Mouse (Mus musculus): ENCODE data around the gene Gm14851.
"Not testable (repeated sequence)": the region's sequence is repeated elsewhere in the genome, so short reads cannot be mapped to it uniquely, and the experiment has no call there.

Gene Gm14851

DNA sequence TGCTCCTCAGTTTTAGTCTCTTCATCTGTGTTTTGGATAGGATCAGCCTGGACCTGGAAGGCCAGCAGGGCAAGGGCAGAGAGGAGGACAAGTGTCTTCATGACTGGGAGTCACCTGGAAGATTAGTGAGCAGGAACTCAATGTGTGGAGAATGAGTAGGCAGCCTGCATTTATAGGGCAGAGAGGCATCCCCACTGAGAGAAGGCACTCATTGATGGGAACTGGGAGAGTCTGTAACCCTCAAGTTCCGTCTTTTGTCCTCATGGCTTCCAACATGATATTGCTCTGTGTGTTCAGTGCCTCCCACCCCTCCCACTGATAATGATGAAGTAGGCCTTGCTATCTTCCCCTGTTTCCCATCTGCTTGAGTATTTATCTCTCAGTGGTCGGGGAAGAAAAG, at the start of gene Gm14851:
TSS of gene Gm14851 (minus strand) at position 101 of the 400 bp plus-strand sequence.
- not testable (repeated sequence) for DNase-seq (ENCODE audit: low spot score)

GRCm38 (mm10) chr8:21134342-21134741, 38.5 kb upstream of the Gm14851 start, which contains the start of gene Defa30:
Gene Defa30 (plus strand): TSS chr8:21134642.
- DNase-seq (ENCODE audit: low spot score): not testable (repeated sequence)

DNA sequence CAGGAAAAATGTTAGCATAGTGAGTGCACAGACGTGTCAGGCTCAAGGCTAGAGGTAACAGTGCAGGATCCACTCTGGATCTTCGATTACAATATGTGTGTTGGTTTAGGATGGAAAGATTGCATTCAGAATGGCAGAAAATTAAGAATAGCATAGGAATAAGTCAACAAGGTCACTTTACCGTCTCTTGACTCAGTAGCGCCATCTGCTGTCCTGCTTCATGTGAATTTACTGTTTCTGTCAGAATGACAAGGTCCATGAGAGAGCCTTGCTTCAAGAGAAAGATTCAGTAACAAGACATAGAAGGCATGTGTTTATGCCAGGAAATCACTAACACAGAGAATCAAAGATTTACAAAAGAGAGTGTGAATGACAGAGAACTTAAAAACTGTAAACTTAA, 2.7 kb downstream of the Gm14851 start:
- no peak for DNase-seq (ENCODE audit: low spot score)

- DNase-seq (ENCODE audit: low spot score): not testable (repeated sequence)
These were observed 11.7 kb downstream of the Gm14851 start, which contains the start of gene Defa25 for GRCm38 (mm10) chr8:21084142-21084541. Gene Defa25 (plus strand): TSS chr8:21084442.

DNA sequence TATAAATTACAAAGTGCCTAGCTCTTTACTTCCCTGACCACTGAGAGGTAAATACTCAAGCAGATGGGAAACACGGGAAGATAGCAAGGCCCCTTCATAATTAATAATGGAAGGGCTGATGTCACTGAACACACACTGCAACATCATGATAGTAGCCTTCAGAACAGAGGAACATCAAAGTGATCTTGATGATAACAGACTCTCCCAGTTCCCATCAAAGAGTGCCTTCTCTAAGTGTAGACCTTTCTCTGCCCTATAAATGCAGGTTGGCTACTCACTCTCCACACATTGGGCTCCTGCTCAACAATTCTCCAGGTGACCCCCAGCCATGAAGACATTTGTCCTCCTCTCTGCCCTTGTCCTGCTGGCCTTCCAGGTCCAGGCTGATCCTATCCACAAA, 31.1 kb downstream of the Gm14851 start, which contains the start of gene Defa35:
TSS of gene Defa35 (plus strand) at position 301 of the 400 bp plus-strand sequence.
- not testable (repeated sequence) for DNase-seq (ENCODE audit: low spot score)

DNA sequence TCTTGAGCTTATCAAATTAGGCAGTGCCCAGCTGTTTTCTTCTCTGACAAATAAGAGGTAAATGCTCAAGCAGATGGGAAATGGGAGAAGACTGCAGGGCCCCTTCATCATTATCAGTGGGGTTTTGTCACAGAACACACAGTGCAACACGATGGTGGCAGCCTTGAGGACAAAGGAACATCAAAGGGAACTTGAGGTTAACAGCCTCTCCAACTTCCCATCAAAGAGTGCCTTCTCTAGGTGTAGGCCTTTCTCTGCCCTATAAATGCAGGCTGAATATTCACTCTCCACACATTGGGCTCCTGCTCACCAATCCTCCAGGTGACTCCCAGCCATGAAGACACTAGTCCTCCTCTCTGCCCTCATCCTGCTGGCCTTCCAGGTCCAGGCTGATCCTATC, 41.1 kb downstream of the Gm14851 start, which contains the start of gene Defa23:
TSS of gene Defa23 (plus strand) at position 301 of the 400 bp plus-strand sequence.
- not testable (repeated sequence) for DNase-seq (ENCODE audit: low spot score)

Measured in testis, postnatal 14 days (tissue).